Mouse (Mus musculus): ENCODE data around the gene Alb.
A peak's percentile ranks its signal among the peaks of the same experiment; 100 is the strongest.

The Alb gene

DNA sequence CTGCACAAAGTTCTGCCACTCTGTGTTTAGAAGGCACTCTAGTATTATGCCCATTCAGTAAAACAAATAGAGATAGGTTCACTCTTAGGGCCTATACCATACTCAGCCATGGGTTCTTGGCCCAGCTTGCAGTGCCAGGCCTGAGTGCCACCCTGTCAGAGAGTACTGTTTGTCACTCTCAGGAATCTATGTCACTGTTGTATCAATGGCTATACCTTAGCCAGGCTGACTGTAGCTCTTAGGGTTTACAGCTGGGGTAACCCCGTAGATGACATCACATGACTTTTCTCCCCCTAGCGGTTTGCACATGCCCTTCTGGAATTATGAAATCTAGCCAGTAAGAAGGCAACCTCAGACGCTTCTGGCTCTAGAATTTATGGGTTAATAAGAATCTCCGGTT lies 33.6 kb downstream of the Alb start:
- no peak for DNase-seq

DNA sequence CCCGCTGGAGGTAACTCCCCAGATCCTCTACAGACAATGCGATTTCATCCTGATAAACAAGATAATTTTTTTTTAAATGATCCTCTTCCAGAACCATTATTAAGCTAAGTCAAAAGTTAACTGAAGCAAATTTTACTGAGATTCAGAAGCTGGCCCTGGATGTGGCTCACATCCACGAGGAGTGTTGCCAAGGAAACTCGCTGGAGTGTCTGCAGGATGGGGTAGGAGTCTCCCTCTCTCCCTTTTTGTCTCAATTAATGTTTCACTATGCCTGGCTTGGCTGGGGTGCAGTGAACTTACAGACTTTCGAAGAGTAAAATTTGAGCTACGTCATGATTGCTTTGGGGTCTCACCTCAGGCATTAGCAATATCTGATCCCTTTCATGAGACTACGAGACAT lies 38.8 kb downstream of the Alb start:
- no peak for DNase-seq

DNA sequence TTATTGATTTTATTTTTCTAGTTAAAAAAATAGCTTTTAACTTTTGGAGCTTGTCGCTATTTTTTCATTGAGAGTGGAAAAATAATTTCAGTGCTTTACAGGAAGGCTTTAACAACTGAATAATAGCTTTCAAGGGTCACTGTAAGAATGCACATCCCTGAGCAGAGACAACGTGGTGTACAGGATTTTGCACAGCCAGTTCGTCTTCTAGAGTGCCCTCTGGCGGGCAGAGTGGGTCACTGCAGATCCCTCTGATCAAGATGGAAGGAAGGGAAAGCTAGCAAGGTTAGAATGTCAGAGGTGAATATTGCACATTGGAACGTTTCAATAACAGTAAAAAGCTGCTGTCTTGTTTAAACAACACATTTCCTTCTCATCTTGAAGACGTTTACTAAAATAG lies 40.0 kb downstream of the Alb start:
- DNase-seq = peak; percentile 80

DNA sequence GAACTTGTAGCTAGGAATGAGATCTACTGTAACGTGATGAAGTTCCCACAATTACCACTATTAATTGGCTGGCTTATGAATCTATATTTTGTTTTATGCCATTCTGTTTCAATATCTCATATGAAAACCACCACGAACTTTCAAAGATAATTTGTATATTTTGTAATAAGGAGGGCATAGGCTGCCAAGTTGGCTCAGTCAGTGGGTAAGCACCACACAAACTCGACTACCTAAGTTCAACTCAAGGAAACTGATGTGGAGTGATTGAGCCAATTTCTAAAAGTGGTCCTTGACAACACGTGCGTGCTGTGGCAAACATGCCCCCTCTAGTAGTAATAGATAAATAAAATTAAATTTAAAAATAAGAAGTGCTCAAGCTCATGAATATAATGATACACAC lies 41.1 kb downstream of the Alb start:
- DNase-seq = no peak

DNA sequence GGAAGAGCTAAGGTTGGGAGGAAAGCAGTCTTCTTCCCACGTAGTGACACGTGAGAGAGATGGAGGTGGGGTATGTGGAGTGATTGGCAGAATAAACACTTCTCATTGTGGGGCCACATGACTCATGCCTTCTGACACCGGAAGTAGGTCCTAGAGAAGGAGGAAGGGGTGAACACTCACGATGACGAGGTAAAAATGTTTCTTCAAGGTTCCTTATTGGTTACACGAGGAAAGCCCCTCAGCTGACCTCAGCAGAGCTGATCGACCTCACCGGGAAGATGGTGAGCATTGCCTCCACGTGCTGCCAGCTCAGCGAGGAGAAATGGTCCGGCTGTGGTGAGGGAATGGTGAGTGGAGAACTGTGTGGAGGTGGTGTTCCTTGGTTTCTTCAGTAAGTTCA lies 44.0 kb downstream of the Alb start:
- DNase-seq = no peak

DNA sequence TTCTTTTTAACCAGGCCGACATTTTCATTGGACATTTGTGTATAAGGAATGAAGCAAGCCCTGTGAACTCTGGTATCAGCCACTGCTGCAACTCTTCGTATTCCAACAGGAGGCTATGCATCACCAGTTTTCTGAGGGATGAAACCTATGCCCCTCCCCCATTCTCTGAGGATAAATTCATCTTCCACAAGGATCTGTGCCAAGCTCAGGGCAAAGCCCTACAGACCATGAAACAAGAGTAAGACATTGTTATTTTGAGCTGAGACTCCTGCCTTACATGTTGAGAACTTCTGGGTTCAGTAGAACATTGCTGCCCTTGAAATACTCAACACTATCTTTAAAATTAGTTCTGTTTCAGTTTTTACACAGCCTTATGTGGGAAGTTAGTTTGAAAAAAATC lies 45.8 kb downstream of the Alb start:
- no peak for DNase-seq

DNA sequence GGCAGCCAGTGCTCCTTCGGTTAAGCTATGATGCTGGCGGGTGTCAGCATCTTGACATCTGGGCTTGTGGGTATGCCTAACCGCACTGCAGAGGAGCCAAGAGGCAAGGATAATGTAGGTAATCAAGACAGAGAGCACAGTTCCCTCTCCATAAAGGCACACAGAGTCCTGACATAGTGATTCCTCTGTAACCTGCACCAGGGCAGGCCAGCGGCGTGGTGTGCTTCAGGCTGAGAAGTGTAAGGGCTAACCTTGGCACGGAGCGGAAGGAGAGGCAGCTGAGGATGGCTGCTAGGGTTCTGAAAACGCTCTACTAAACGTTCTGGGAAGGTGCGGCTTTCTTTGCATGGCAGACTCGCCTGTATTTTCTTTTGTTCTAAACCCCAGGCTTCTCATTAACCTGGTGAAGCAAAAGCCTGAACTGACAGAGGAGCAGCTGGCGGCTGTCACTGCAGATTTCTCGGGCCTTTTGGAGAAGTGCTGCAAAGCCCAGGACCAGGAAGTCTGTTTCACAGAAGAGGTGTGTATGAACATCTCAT lies 46.8 kb downstream of the Alb start:
- DNase-seq = no peak

DNA sequence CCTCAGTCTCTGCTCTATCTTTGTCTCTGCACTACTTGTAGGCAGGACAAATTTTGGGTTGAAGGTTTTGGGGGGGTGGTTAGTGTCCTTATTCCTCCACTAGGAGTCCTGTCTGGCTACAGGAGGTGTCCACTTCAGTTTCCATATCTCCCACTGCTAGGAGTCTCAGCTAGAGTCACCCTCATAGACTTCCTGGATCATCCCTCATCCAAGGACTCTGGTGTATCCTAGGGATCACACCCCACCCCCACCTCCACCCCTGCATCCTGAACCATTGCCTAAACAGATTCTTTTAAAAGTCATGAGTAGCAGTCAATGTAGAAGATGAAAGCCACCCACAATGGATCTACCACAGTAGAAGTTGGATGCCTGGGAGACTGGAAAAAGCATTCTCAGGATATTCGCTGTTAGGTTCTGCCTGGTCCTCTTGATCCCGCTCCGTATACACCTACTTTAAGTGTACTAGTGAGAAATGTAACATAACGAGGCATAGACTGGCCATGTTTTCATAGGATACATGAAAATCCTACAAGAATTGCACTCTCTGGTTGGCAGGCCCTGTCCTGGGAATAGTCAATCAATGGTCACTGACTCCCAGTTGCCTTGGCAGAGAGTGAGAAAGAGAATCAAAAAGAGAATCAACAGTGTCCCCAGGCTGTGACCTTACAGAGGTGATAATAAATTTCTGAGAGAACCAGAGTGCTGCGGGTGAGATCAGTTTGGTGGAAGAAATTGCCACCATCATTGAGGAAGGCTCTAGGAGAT lies 49.3 kb downstream of the Alb start:
- DNase-seq = no peak

DNA sequence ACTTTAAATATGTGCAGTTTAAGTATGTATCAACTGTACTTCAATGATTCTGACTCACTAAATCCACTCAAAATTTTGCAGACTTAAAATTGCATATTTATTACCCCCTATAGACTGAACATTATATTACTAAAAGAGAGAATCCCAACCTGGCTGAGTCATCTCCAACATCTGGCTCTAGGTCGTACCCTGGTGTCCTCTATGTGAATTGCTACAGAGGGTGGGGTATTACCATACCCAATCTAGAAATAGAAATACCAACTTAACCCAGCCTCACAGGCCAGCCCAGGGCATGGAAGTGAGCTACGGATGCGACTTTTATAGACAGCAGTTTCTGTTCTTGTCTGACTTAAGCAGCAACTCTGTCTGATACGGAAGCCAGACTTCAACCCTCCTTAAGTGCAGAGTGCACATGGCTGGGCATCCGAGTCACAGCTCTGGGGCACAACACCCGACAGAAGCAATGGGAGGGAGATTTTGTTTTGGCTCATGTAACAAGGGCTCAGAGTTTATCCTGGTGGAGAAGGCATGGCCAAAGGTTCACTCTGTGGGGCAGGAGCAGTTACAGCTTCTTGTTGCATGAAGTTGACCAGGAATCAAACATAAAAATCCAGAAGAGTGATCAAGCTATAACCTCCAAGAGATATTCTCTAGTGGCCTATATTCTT lies 51.7 kb downstream of the Alb start:
- DNase-seq = no peak

DNA sequence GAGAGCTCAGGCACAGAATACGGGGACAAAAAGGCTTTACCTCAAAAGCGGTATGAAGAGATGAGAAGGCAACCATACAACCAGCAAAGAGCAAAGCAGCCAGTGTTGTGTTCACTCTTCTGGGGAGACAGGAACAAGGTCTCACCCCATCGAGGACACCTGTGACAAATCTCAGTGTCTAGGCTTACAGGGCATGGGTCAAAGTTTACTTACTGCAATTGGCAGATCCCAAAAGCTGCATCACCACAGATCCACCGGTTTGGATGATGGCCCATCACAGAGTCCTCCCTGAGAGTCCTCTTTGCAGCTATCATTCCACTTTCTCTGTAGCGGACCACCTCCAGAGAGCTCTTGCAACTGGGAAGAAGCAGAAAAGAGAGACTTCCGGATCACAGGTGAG lies 54.9 kb downstream of the Alb start:
- DNase-seq = no peak

DNA sequence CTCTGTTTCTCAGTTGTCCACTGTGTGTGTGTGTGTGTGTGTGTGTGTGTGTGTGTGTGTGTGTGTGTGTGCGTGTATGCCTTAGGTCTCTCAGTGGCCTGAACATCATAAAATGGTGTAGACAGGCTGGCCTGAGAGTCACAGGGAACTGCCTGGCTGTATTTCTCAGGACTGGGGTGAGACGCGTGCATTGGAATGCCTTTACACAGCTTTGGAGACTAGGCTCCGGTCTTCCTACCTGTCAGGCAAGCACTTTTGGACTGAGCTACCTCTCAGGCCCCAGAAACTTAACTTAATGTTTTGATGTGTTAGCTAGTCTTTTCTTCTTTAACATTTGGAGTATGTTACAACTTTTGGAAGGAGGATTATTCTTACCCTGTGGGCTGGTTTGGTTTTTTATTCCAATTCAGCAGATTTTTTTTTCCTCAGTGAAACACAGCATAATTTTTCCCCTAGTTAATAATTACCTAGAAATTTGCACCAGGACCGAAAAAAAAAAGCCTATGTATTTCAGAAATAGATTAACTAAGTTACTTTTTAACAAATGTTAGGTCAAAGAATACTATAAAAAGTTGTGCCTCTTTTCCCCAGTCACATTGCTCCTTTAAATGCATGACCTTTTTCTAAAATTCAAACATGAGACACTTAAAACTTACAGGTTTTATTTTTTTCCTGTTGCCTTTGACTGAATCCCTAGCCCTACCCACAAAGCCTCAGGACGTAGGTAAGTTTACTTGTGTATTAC lies 57.8 kb downstream of the Alb start, which contains the start of gene Afm:
TSS of gene Afm (plus strand) at position 577 of the 745 bp plus-strand sequence.
- DNase-seq = no peak
